Mouse (Mus musculus): ENCODE results near the gene Syt2. TPM values are rescaled to one million over a fixed set of nuclear protein-coding genes. Genes with fewer than 3 reads are reported as not detected.

The Syt2 gene
- 0.29 TPM for polyA plus RNA-seq (2017; shearing (Covaris generic))

DNA sequence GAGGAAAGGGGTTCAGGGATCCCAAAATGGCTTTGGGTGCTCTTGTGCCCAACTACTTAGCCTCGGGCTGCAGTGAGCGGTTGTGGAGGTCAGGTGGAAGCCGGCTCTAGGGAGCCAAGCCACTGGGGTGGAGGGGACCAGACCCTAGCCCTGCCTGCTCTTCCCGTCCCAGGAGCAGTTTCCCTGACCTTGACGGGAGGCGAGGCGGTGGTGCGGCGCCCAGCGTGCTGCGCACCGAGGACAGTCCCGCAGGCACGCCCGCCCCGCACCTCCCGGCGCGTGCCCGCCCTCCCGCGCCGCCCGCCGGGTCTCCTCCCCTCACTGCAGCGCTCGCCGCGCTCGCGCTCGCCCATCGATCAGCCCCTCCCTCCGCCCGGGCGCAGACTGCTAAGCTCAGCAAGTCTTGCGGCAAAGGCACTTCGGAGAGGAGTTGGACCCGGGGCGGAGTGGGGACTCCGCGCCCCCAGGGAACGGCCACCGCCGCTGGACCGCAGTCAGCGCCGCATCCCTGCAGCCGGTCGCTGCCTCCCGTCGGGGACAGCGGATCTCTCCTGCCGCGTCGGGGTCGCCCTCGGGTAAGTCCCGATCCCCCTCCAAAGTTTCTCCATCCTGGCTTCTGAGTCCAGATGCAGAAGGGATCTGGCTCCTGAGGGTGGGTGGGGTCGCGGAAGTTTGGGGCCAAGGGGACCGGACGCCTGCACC is at the start of gene Syt2:
Syt2 (plus strand) TSS at position 417 of the 702 bp plus-strand sequence.

Other genes with a start within 250 kb of the Syt2 start
- gene Cyb5r1, start 241.1 kb upstream of the Syt2 start, polyA plus RNA-seq (2017; shearing (Covaris generic)) = 19.3 TPM
- gene Adipor1, start 231.3 kb upstream of the Syt2 start, polyA plus RNA-seq (2017; shearing (Covaris generic)) = 126 TPM
- 25.3 TPM for gene Klhl12, start 191.1 kb upstream of the Syt2 start, polyA plus RNA-seq (2017; shearing (Covaris generic))
- 39.6 TPM for gene Rabif, start 152.0 kb upstream of the Syt2 start, polyA plus RNA-seq (2017; shearing (Covaris generic))
- not detected for gene Mgat4e, start 97.0 kb upstream of the Syt2 start, polyA plus RNA-seq (2017; shearing (Covaris generic))
- 78.3 TPM for gene Kdm5b, start 86.5 kb upstream of the Syt2 start, polyA plus RNA-seq (2017; shearing (Covaris generic))

All from naive thymus-derived CD4-positive, alpha-beta T cell, adult 5 months (primary cell).